Mouse (Mus musculus) hindbrain, embryonic 14.5 days (tissue): ENCODE measurements at regions not wholly inside any gene's neighbourhood (a gene's known extent, or its start where the extent isn't known, plus 50 kb on each side); places are given as distances from the start of the nearest gene placed in this dataset.
"Not testable (repeated sequence)": the region's sequence is repeated elsewhere in the genome, so short reads cannot be mapped to it uniquely, and the experiment has no call there.

Experiments used
- ATAC-seq: fragments of 200-750 bp; cut with Nextera tagmentation; 2 replicates; pipeline ENCODE4 v1.8.0; 2017; ENCODE audit warnings: moderate number of reproducible peaks, mild to moderate bottlenecking, moderate TSS enrichment, moderate library complexity; ENCODE audit not compliant: low FRiP score
- DNase-seq: peaks from one replicate; pipeline ENCODE4 v3.0.0-alpha.2; 2015; ENCODE audit warnings: low spot score
- H3K27ac ChIP-seq: fragments of 300-500 bp; sonication (generic); 2 replicates; pipeline ENCODE4 v1.5.1; 2014; ENCODE audit warnings: mild to moderate bottlenecking, moderate library complexity
- H3K27me3 ChIP-seq: fragments of 300-500 bp; sonication (generic); 2 replicates; pipeline ENCODE4 v1.6.1; 2014; ENCODE audit warnings: mild to moderate bottlenecking, low read length, mixed read lengths; ENCODE audit not compliant: control insufficient read depth, insufficient read depth
- H3K36me3 ChIP-seq: fragments of 300-500 bp; sonication (generic); replicated peaks from 2 replicates; pipeline ENCODE4 v1.6.1; 2014; ENCODE audit not compliant: control insufficient read depth, insufficient read depth
- H3K4me1 ChIP-seq: fragments of 300-500 bp; sonication (generic); replicated peaks from 2 replicates; pipeline ENCODE4 v1.6.1; 2014; ENCODE audit warnings: antibody characterized with exemption, low read length, mixed read lengths; ENCODE audit not compliant: control insufficient read depth, insufficient read depth
- H3K4me2 ChIP-seq: fragments of 300-500 bp; sonication (generic); replicated peaks from 2 replicates; pipeline ENCODE4 v1.6.1; 2014; ENCODE audit warnings: mild to moderate bottlenecking, moderate library complexity
- H3K4me3 ChIP-seq: fragments of 300-500 bp; sonication (generic); replicated peaks from 2 replicates; pipeline ENCODE4 v1.5.1; 2014; ENCODE audit warnings: mild to moderate bottlenecking, low read length
- H3K9ac ChIP-seq: fragments of 300-500 bp; sonication (generic); 2 replicates; pipeline ENCODE4 v1.6.1; 2014
- H3K9me3 ChIP-seq: fragments of 300-500 bp; sonication (generic); 2 replicates; pipeline ENCODE4 v1.6.1; 2016; ENCODE audit warnings: low read length; ENCODE audit not compliant: control insufficient read depth
- WGBS: fragments of 180-500 bp; shearing (Covaris S2); extraction: QIAGEN DNeasy Blood & Tissue Kit; methylation state at CpG from one replicate; pipeline ENCODE4 v1.1.7; 2014; 5-methylcytosine and 5-hydroxymethylcytosine counted together

DNA sequence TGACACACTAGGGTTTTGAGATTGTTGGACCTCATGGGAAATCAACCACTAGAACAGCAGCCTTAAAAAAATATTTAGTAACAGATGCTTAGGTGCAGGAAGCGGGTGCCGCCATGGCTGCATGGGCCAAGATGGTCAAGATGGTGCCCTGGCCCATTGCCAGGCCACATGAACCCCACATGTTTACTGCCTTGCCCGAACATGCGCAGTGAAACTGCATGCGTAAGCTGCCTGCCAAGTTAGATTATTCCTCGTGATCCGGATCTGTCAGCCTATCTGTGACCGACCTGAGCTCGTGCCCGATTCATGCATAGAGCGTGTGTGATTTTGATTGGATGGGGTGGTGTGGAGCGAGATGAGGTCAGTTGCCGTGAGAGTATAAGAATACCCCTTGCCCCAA lies 93.2 kb upstream of the Kcnmb2 start:
- not testable (repeated sequence) for H3K4me1 ChIP-seq, H3K27ac ChIP-seq, H3K4me3 ChIP-seq, ATAC-seq, H3K9me3 ChIP-seq, DNase-seq, H3K9ac ChIP-seq, H3K4me2 ChIP-seq, H3K27me3 ChIP-seq, H3K36me3 ChIP-seq
- 94% methylated on average over 13 of the region's 13 CpGs for WGBS

GRCm38 (mm10) chr3:31811232-31811631 lies 91.1 kb upstream of the Kcnmb2 start:
- Histone ChIP-seq H3K36me3 (no peaks in the 10 kb centered on the region), H3K9ac (no peak overlapping the region), H3K27me3 (no peaks in the 10 kb centered on the region), H3K4me3 (no peak overlapping the region), H3K9me3 (no peaks in the 10 kb centered on the region), H3K27ac (no peak overlapping the region), H3K4me2 (no peak overlapping the region), H3K4me1 (no peaks in the 10 kb centered on the region)
- no peak for ATAC-seq
- no peak for DNase-seq
- WGBS: 87% methylated on average over 4 of the region's 4 CpGs

DNA sequence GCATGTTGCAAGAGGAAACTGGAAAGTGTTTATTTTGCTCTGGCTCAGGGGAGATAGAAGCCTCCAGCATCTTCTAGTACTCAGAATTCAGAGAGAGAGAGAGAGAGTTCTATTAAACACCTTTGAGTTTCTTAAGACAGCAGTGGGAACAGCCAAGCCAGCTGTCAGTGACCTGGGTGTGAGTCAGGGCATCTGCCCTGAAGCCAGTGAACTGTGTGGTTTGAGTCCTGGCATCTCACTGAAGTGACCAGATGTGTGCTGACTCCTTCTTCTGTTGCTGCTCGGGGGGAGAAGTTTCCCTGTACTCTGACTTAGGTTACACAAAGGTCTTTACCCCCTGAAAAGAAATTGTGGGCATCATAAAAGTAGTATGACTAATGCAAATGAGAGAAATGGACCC lies 70.4 kb upstream of the Kcnmb2 start:
- Histone ChIP-seq H3K27ac (no peak overlapping the region), H3K4me1 (no peaks in the 10 kb centered on the region), H3K4me3 (no peak overlapping the region), H3K9me3 (no peaks in the 10 kb centered on the region), H3K36me3 (no peaks in the 10 kb centered on the region), H3K4me2 (no peak overlapping the region), H3K9ac (no peak overlapping the region), H3K27me3 (no peaks in the 10 kb centered on the region)
- ATAC-seq (no peak), DNase-seq (no peak)
- WGBS: 50% methylated on average over 1 of the region's 1 CpGs

DNA sequence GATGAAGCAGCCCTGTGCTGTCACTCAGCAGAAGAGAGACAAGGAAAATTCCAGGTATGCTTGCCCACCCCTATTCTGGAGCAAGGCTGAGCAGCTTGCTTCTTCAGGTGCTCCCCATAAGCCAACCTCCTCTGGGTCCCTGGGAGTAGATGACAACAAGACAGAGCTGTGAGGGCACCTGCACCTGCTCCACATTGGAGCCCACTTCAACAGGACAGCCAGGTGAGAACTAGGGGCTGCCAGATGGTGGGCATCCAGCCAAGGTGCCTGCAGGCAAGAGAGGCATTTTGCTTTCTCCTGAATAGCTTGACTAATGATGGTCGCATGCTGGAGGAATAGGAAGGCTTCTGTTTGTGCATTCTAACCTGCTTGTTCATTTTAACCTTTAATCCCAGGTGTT lies 61.1 kb upstream of the Kcnmb2 start:
- ATAC-seq: no peak

GRCm38 (mm10) chr3:31847087-31847486 lies 55.2 kb upstream of the Kcnmb2 start:
- ATAC-seq (peak; percentile 60; the same call in 1 of the 2 replicates), DNase-seq (no peak)
- H3K9me3 ChIP-seq: no peaks in the 10 kb centered on the region
- H3K4me1 ChIP-seq: 0 out of 2 replicates have a peak, but pooled peaks cover 2% of the 10 kb centered on the region
- WGBS: 60% methylated on average over 4 of the region's 4 CpGs
- H3K4me3 ChIP-seq: no peak overlapping the region
- H3K27me3 ChIP-seq: no peaks in the 10 kb centered on the region
- no peaks in the 10 kb centered on the region for H3K36me3 ChIP-seq
- H3K4me2 ChIP-seq: no peak overlapping the region
- 0 out of 2 replicates have a peak overlapping the region, but pooled peaks have one; percentile 22 for H3K27ac ChIP-seq
- H3K9ac ChIP-seq: no peak overlapping the region

More for the DNA sequence above, 61.1 kb upstream of the Kcnmb2 start:
- Histone ChIP-seq H3K36me3 (no peaks in the 10 kb centered on the region), H3K9me3 (no peaks in the 10 kb centered on the region), H3K4me1 (no peaks in the 10 kb centered on the region), H3K9ac (no peak overlapping the region), H3K27ac (no peak overlapping the region), H3K27me3 (no peaks in the 10 kb centered on the region), H3K4me3 (no peak overlapping the region), H3K4me2 (no peak overlapping the region)
- 92% methylated on average over 1 of the region's 1 CpGs for WGBS
- no peak for DNase-seq
